Mouse (Mus musculus): ENCODE data around the gene Gtpbp1. TPM values are rescaled to one million over a fixed set of nuclear protein-coding genes. Genes with fewer than 3 reads are reported as not detected.
"Not testable (repeated sequence)": the region's sequence is repeated elsewhere in the genome, so short reads cannot be mapped to it uniquely, and the experiment has no call there.

Gene Gtpbp1
- total RNA-seq (2017) = 56.9 and 71.1 TPM in 2 replicates

GRCm38 (mm10) chr15:79690426-79691022, at the start of gene Gtpbp1:
Gene Gtpbp1 (plus strand): TSS chr15:79690845.
- ATAC-seq (replicated peaks in 1 of 2; ENCODE audit: insufficient read depth in 1 of 2, low FRiP score in 2 of 2, low TSS enrichment in 1 of 2, low read depth in 1 of 2, poor library complexity in 2 of 2, severe bottlenecking in 2 of 2) = peak; percentile 80 to 85

- peak in 1 of 2 experiments; percentile 65; a peak in 2 of 4 replicates for ATAC-seq (replicated peaks in 1 of 2; ENCODE audit: insufficient read depth in 1 of 2, low FRiP score in 2 of 2, low TSS enrichment in 1 of 2, low read depth in 1 of 2, poor library complexity in 2 of 2, severe bottlenecking in 2 of 2)
Observed at GRCm38 (mm10) chr15:79641135-79641817, 49.4 kb upstream of the Gtpbp1 start.

- ATAC-seq (replicated peaks in 1 of 2; ENCODE audit: insufficient read depth in 1 of 2, low FRiP score in 2 of 2, low TSS enrichment in 1 of 2, low read depth in 1 of 2, poor library complexity in 2 of 2, severe bottlenecking in 2 of 2) = no peak
Observed at GRCm38 (mm10) chr15:79645483-79645882, 45.2 kb upstream of the Gtpbp1 start.

- no peak for ATAC-seq (replicated peaks in 1 of 2; ENCODE audit: insufficient read depth in 1 of 2, low FRiP score in 2 of 2, low TSS enrichment in 1 of 2, low read depth in 1 of 2, poor library complexity in 2 of 2, severe bottlenecking in 2 of 2)
Observed at GRCm38 (mm10) chr15:79648130-79648529, 42.5 kb upstream of the Gtpbp1 start.

- peak; percentile 81 to 94 for ATAC-seq (replicated peaks in 1 of 2; ENCODE audit: insufficient read depth in 1 of 2, low FRiP score in 2 of 2, low TSS enrichment in 1 of 2, low read depth in 1 of 2, poor library complexity in 2 of 2, severe bottlenecking in 2 of 2)
Observed at GRCm38 (mm10) chr15:79650569-79650968, 40.1 kb upstream of the Gtpbp1 start.

GRCm38 (mm10) chr15:79651481-79651880, 39.2 kb upstream of the Gtpbp1 start:
- ATAC-seq (replicated peaks in 1 of 2; ENCODE audit: insufficient read depth in 1 of 2, low FRiP score in 2 of 2, low TSS enrichment in 1 of 2, low read depth in 1 of 2, poor library complexity in 2 of 2, severe bottlenecking in 2 of 2) = no peak

GRCm38 (mm10) chr15:79656451-79656850, 34.2 kb upstream of the Gtpbp1 start:
- ATAC-seq (replicated peaks in 1 of 2; ENCODE audit: insufficient read depth in 1 of 2, low FRiP score in 2 of 2, low TSS enrichment in 1 of 2, low read depth in 1 of 2, poor library complexity in 2 of 2, severe bottlenecking in 2 of 2) = no peak

- peak; percentile 57 to 66; a peak in 3 of 4 replicates for ATAC-seq (replicated peaks in 1 of 2; ENCODE audit: insufficient read depth in 1 of 2, low FRiP score in 2 of 2, low TSS enrichment in 1 of 2, low read depth in 1 of 2, poor library complexity in 2 of 2, severe bottlenecking in 2 of 2)
Observed at GRCm38 (mm10) chr15:79657837-79658530, 32.7 kb upstream of the Gtpbp1 start.

- peak; percentile 82 to 91 for ATAC-seq (replicated peaks in 1 of 2; ENCODE audit: insufficient read depth in 1 of 2, low FRiP score in 2 of 2, low TSS enrichment in 1 of 2, low read depth in 1 of 2, poor library complexity in 2 of 2, severe bottlenecking in 2 of 2)
Observed at GRCm38 (mm10) chr15:79658531-79659375, 31.9 kb upstream of the Gtpbp1 start, which contains the start of the genes Fam227a and Cby1. Gene Fam227a (minus strand): TSS chr15:79658956. Gene Cby1 (plus strand): TSS chr15:79659199.

- ATAC-seq (replicated peaks in 1 of 2; ENCODE audit: insufficient read depth in 1 of 2, low FRiP score in 2 of 2, low TSS enrichment in 1 of 2, low read depth in 1 of 2, poor library complexity in 2 of 2, severe bottlenecking in 2 of 2) = no peak
Observed at GRCm38 (mm10) chr15:79661852-79662251, 28.8 kb upstream of the Gtpbp1 start.

- ATAC-seq (replicated peaks in 1 of 2; ENCODE audit: insufficient read depth in 1 of 2, low FRiP score in 2 of 2, low TSS enrichment in 1 of 2, low read depth in 1 of 2, poor library complexity in 2 of 2, severe bottlenecking in 2 of 2) = no peak
Observed at GRCm38 (mm10) chr15:79664666-79665065, 26.0 kb upstream of the Gtpbp1 start.

GRCm38 (mm10) chr15:79669195-79669594, 21.4 kb upstream of the Gtpbp1 start:
- no peak for ATAC-seq (replicated peaks in 1 of 2; ENCODE audit: insufficient read depth in 1 of 2, low FRiP score in 2 of 2, low TSS enrichment in 1 of 2, low read depth in 1 of 2, poor library complexity in 2 of 2, severe bottlenecking in 2 of 2)

- peak; percentile 95 to 99 for ATAC-seq (replicated peaks in 1 of 2; ENCODE audit: insufficient read depth in 1 of 2, low FRiP score in 2 of 2, low TSS enrichment in 1 of 2, low read depth in 1 of 2, poor library complexity in 2 of 2, severe bottlenecking in 2 of 2)
Observed at GRCm38 (mm10) chr15:79670249-79670971, 20.2 kb upstream of the Gtpbp1 start, which contains the start of gene Tomm22. Gene Tomm22 (plus strand): TSS chr15:79670861.

- ATAC-seq (replicated peaks in 1 of 2; ENCODE audit: insufficient read depth in 1 of 2, low FRiP score in 2 of 2, low TSS enrichment in 1 of 2, low read depth in 1 of 2, poor library complexity in 2 of 2, severe bottlenecking in 2 of 2) = no peak
Observed at GRCm38 (mm10) chr15:79670972-79671299, 19.7 kb upstream of the Gtpbp1 start.

- ATAC-seq (replicated peaks in 1 of 2; ENCODE audit: insufficient read depth in 1 of 2, low FRiP score in 2 of 2, low TSS enrichment in 1 of 2, low read depth in 1 of 2, poor library complexity in 2 of 2, severe bottlenecking in 2 of 2) = not testable (repeated sequence)
Observed at GRCm38 (mm10) chr15:79671828-79672348, 18.8 kb upstream of the Gtpbp1 start.

- no peak for ATAC-seq (replicated peaks in 1 of 2; ENCODE audit: insufficient read depth in 1 of 2, low FRiP score in 2 of 2, low TSS enrichment in 1 of 2, low read depth in 1 of 2, poor library complexity in 2 of 2, severe bottlenecking in 2 of 2)
Observed at GRCm38 (mm10) chr15:79677936-79678335, 12.7 kb upstream of the Gtpbp1 start.

GRCm38 (mm10) chr15:79681973-79682372, 8.7 kb upstream of the Gtpbp1 start:
- no peak for ATAC-seq (replicated peaks in 1 of 2; ENCODE audit: insufficient read depth in 1 of 2, low FRiP score in 2 of 2, low TSS enrichment in 1 of 2, low read depth in 1 of 2, poor library complexity in 2 of 2, severe bottlenecking in 2 of 2)

Data from hematopoietic stem cell, adult 5-6 weeks (primary cell).